Mouse (Mus musculus) common myeloid progenitor, adult 5-6 weeks (primary cell): ENCODE measurements around the gene Slc50a1. TPM values are rescaled to one million over a fixed set of nuclear protein-coding genes. Genes with fewer than 3 reads are reported as not detected.

Experiments used
- ATAC-seq: replicated peaks from 2 replicates; pipeline ENCODE4 v1.8.0; 2016; ENCODE audit warnings: low read depth, mild to moderate bottlenecking, moderate TSS enrichment, inconsistent platforms; ENCODE audit not compliant: poor library complexity, severe bottlenecking
- total RNA-seq: library from RNA; stranded (forward); fragments of 200-1000, 187-1606 nt; gene quantifications from 2 replicates; pipeline ENCODE4 v1.2.3, GENCODE M21; 2017

Gene Slc50a1
- 32.5 and 65.3 TPM in 2 replicates for total RNA-seq

DNA sequence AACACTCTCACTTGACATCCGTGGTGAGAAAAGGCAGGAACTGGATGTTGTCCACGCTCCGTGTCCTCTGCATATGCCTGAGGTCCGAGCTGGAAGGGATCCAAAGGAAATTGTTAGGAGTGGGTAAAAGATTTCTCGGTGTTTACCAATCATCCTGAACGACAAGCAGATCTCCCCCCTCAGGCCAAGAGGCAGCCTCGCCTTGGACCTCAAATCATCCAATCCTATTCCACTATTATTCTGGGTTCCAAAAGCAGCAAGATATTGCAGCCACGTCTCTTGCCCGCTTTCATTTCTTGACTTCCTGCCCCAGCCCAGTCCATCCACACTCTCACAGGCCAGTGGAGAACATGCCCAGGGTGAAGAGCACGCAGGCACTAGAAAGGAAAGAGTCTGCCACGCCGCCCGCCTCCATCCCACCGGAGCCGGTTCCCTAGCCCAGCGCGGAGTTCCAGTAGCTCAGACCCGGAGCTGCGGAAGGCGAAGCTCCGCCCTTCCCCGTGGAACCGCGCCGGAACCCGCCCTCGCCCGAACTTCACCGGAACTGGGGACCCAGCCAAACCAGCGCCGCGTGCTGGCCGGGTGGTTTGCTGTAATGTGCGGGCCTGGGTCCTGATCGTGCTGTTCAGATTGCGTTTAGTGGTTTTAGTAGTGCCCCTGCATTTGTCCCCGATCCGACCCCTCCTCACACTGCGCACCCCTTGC, at the start of gene Slc50a1:
Slc50a1 (minus strand) TSS at position 520 of the 705 bp plus-strand sequence.
- peak; percentile 67 for ATAC-seq

DNA sequence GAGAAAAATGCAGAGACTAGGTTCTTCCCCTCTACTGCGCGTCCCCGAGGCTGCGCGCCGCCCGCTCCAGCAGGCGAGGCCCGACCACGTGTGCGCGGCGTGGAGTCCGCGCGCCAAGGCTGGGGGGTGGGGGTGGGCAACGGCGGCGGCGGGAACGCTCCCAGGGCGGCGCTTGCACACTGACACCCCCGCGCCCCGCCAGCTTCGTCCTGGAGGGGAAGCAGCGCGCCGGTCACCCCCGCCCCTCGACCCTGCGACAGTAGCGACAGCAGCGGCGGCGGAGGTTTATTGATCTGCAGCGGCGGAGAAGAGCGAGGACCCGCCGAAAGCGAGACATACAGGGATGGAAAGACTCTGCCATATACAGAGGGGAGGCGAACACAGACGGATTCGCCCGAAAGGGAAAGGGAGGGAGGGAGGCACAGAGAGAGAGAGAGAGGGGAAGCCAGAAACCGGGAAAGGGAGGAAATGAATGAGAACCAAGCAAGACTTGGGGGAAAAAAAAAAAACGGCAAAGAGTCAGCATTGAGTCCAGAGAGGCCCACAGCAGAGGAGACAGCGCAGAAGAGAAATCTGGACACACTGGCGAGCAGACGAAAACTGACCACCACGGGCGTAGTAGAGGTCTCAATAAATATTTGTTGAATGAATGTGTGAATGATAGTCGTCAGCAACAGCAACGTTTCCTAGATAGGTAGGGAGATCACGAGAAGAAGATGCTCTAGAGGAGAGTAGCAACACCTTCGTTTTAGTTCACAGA, 49.4 kb upstream of the Slc50a1 start:
- ATAC-seq = no peak

GRCm38 (mm10) chr3:89318971-89319590, 48.7 kb upstream of the Slc50a1 start:
- no peak for ATAC-seq

DNA sequence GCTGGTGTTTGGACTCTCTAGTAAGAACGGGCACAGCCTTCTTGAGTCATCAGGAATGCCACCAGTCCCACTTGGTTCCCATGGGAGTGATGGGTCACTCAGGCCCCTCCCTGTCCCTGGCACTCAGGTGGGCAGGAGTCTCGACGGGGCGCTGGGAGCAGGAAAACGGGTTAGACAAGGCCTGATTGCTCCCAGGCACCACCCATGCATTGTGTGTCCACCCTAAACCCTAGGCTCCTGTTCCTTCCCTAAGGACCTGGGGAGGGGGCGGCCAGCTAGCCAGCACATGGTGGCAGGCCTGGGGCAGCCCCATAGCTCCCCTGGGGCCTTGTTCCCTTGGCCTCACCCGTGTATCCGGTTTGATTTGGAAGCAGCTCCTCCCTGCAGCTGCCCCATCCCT, 47.9 kb upstream of the Slc50a1 start:
- ATAC-seq = no peak

DNA sequence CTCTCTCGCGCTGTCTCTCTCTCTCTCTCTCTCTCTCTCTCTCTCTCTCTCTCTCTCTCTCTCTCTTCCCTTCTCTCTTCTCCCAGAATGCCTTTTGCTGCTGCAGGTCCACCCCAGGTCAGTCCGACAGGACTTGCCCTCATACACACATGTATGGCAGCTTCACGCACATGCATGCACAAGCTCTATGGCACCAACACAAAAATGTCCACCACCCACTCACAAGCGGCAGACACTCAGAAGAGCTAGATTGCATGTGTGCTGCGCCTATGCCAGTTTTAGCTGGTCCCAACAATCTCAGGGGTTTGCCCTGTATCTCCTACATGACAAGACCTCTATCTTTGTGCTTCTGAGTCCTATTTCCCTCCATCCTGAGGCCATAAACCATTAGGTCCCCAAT, 46.9 kb upstream of the Slc50a1 start:
- no peak for ATAC-seq

DNA sequence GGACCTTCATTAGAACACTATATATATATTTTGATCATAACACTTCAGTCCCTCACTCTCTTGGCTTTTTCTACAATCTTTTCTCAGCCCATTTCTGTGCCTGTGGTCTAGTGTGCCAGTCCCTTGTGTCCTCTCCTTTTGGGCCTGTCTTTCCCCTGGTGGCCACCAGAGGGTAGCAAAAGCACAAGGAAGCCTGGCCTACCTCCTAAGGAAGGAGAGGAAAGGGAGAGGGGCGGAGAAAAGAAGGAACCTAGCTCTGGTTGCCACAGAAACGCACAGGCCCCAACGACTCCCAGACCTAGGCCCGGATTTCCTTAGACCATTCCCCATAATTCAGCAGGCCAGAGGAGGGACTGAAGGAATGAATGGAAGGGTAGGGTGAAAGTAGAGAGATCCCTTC, 46.5 kb upstream of the Slc50a1 start:
- peak; percentile 68 for ATAC-seq

DNA sequence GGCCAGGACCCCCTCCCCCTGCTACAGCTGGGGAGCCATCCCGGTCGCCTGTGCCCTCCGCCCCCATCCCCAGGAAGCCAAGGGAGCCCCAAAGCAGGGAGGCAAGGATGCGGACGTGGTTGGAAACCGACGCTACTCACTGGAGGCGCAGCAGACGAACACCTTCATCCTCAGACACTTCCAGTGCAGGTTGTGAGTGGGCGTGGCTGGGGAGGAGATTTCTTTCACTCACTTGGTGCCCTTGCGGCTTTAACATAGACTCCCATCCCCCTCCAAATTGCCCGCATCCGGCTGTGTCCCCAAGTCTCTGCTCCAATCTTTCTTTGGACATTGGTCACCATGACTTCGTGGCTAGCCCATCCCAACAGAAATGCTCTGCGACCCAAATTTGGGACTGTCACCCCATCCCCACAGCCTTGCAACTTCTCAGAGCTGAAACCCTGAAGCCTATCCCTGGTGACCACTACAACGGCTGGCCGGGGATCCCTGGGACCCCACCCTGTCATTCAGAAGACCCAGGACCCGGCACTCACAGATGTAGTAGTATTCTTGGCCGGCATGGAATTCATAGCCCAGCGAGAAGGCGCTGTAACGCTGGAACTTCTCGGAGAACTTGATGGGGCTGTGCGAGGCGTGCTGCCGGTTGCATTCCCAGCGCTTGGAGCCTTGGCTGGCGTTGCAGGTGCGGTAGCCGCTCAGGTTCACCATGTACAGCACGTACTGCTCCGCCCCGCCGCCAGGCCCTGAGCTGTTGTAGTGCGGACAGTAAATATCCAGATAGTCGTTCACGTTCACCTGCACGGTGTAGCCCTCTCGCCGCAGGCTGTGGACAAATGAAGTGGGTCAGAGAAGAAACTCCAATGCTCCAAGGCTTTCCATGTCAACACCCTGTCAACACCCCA, 45.8 kb upstream of the Slc50a1 start:
- 0 out of 2 replicates have a peak, but pooled peaks have one; percentile 1 for ATAC-seq

DNA sequence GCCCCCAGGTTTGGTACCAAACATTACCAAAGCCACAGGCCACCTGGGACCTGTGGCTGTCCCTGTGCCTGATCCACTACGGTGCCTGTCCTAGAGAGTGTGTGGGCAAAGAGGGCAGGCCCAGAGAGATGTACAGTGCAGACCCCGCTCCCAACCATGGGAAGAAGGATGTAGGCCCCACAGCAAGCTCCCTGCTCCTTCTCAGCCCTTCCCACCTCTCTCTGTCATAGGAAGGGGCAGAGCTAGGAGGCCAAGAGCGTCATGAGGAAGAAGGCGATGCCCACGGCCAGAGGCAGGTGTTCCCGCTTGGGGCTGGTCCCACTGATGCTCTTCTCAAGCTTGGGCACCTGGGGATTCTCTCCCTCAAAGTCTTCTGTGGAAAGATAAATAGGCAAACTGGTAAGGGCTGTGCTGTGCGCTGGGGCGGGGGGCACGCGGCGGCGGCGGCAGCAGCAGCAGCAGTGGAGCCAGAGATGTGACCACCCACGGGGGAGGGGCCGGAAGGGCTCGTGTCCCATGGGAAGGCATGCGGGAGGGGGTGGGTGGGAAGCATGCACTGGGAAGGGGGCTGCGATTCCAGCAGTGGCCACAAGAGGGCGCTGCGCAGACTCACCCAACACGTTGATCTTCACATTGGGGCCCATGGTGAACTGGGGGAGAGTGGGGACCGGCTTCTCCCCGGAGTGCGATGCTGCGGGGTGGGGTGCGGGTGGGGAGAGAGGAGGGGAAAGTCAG, 45.0 kb upstream of the Slc50a1 start:
- ATAC-seq = peak; percentile 33; the same call in 1 of the 2 replicates

- ATAC-seq = no peak
These were observed 44.4 kb upstream of the Slc50a1 start for GRCm38 (mm10) chr3:89314791-89315190.

GRCm38 (mm10) chr3:89314340-89314739, 44.0 kb upstream of the Slc50a1 start:
- ATAC-seq = no peak

DNA sequence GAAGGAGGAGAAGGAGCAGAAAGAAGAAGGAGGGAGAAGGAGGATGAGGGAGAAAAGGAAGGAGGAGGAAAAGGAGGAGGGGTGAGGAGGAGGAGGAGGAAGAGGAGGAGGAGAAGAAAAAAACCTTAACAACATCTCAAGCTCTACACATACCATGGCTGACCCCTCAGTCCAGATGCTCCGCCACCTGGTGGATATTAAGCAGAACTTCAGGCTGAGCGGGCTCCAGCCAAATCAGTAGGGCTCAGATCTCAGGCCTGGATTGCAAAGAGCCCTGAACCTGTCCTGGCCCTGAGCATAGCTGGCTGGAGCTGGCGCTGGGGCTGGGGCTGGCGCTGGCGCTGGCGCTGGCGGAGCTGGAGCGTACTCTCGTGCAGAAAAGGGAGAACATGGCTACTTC, 37.7 kb upstream of the Slc50a1 start:
- ATAC-seq = peak; percentile 98

- ATAC-seq = no peak
These were observed 35.4 kb upstream of the Slc50a1 start for GRCm38 (mm10) chr3:89305551-89306325.

GRCm38 (mm10) chr3:89305105-89305504, 34.7 kb upstream of the Slc50a1 start:
- no peak for ATAC-seq

DNA sequence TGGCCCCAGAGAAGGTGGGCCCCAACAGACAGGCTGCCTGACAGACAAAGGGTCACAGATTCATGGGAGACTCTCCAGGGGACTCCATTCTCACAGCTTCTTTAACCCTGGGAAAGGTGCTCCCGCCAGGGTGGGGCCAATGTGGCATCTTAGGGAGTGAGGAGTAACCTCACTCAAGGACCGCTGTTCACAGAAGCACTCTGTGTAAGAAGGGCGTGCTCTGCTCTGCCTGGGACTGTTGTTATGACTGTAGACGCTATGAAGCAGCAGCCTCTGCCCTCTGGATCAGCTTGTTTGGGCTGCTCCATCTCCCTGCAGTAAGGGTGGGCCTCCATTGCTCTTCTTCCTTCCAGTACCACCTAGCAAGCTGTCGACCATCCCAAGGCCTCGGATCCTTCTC, 34.1 kb upstream of the Slc50a1 start:
- ATAC-seq = no peak

GRCm38 (mm10) chr3:89300514-89300913, 30.1 kb upstream of the Slc50a1 start:
- ATAC-seq = 0 out of 2 replicates have a peak, but pooled peaks have one; percentile 36

GRCm38 (mm10) chr3:89300071-89300470, 29.7 kb upstream of the Slc50a1 start:
- ATAC-seq = no peak

- ATAC-seq = peak; percentile 68
These were observed 29.1 kb upstream of the Slc50a1 start for GRCm38 (mm10) chr3:89299499-89299898.

DNA sequence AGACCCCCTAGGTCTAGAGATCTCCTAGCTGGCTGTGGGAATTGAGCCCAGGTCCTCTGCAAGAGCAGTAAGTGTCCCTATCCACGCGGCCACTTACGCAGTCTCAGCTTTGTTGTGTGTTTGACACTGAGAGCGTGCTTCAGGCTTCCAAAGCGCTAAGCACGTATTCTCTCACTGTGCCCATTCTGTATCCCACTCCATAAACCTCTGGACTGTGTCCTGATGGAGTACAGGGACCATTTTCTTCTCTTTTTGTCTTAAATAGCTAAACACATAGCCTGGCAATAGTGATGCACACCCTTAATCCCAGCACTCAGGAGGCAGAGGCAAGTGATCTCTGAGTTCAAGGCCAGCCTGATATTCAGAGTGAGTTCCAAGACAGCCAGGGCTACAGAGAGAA, 28.5 kb upstream of the Slc50a1 start:
- ATAC-seq = no peak
